Mouse (Mus musculus) MEL-GATA-1-ER (cell line): ENCODE measurements around the gene Padi2.

ENCODE experiments used
- DNase-seq: peaks from one replicate; pipeline ENCODE4 v3.0.0-alpha.2; 2012; ENCODE audit warnings: low read depth; ENCODE audit errors: extremely low read depth

Gene Padi2

DNA sequence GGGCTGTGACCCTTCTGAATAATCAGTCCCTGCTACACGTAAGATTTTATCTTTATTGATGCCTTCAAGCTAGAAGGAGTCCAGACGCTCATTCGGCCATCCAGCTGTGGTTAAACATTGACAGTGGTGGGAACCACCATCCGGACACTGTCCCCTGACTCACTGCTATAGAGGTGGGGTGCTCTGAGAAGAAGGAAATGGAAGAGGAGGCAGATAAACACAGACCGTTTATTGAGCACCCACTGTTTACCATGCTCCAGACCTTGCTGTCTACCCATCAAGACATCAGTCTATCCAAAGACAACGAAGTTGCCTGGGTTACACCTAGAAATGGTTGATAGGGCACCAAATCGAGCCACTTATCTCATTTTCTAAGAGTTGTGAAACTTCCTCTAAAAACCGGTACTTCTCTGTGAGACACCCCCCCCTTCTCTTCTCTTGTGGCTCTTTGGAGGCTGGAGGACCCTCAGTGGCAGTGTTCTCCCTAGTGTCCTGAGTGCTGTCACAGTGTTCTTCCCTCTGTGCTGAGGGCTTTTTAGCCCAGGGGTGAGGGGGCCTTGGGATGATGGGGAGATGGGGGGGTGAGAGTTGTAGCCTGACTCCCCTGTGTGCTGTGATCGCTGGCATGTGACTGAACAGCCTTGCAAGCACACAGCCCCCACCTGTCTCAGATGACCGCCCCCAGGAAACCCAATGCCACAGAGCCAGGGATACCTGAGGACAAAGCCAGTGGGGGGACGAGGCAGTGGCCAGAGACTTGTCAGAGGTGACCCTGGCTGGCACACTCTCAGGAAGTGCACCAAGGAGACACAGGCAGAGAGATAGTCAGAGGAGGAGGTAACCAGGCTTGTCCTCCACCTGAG is 14.1 kb downstream of the Padi2 start:
- DNase-seq = no peak

DNA sequence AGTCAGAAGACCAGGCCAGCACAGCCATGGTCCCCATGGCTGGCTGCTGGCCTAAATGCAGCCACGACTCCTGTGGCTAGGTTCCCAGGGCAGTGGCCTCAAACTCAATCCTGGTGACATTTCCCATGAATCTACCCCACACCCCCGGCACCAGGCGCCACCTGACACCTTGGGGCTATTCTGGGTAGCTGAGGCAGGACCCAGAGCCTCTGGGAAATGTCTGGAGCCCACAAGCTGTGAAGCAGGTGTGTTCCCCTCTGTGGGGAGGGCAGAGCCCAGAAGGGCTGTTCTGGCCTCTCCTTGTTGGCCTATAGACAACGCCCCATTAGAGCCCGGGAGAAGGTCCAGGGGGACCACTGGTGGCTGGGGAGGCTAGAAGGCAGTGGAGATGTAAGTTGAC is 16.4 kb downstream of the Padi2 start:
- DNase-seq = no peak

DNA sequence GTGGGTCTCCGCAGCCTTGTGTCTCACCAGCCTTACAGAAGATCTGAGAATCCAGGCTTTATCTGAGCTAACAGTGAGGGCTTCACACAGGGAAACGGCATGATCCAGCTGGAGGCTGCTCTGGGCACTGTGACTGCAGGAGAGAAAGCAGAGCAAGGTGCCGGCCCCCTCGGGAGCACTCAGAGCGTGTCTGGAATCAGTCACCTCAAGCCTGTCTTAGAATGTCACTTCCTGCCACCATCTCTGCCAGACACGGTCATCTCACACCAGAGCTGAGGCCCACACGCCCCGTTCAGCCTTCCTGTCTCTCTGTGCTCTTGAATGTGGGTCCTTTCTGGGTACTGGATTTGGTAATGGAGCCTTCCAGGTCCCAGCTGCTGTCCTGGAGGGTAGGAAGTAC is 19.5 kb downstream of the Padi2 start:
- no peak for DNase-seq

DNA sequence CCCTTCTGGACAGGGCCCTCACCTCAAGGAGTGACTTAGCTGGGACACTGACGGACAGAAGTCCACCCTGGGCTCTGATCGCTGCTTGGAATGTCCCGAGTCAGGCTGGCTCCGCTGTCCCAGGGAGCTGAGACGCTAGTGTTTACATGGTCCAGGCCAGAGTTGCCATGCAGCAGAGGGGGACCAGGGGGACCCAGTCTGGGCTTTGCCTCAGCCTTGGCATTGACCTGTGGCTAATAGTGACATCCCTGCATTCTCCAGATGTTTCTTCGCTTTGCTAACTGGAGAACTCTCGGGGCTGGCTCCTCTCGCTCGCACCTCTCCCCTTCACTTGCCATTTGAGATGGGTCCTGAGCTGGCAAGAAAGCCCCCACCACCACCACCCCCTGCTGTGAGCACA is 22.2 kb downstream of the Padi2 start:
- DNase-seq = no peak

DNA sequence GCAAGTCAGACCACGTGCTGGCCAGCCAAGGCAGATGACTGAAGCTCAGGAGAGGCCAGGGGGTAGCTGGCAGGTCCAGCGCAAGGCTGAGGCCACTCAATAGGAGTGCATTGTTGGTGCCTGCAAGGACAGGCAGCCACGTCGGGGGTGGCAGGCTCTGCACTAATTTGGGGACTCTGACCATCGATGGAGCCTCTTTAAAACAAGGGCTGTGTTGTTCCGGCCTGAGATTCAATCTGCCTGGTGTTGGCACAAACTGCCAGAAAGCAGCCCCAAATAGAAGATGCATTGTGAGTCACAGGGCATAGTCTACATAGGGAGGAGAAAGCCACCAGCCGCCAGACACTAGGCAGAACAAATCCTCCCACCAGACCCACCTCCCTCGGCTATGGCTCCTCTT is 23.6 kb downstream of the Padi2 start:
- DNase-seq = no peak

DNA sequence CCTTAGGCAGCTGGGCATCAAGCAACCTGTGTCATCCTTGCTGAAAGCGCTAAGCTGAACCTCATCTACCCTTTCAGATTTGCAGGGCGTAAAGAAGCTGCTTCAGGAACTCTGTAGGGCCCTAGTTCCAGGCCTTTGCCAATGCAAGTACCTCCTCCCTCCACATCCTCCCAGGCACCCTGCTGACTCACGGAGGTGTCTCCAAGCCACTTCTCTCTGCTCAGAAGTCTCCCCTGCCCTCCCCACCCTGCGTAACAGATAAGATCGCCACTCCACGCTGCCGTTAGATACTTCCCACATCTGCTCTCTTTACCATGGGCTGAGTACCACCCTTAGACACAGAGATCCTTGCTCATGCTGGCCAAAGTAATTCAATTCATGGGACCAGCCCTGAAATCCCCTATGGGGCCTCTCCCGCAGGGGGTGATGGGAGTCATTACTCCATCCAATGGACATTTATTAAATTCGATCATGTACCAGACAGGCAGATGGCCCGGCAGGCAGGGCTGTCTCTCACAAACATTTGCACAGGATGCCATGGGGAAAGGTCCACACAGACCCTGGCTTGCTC is 24.8 kb downstream of the Padi2 start:
- DNase-seq = peak; percentile 21

DNA sequence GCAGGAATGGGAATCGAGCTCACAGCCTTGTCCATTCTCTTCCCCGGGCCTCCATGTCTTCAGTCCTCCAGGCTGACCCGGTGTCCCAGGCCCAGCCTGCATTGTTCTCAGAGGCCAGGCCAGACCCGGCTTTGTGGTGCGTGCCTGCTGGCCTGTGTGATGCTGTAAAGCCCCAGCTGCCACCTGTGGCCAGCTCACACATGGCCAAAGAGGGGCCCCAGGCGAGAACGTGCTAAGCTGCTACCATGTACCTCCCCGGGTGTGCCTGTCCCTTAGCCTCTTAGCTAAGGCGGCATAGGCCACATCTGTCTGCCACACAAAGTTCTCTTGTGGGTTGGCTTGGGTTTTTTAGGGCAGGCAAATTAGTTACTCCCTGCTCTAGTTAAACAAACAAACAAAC is 29.5 kb downstream of the Padi2 start:
- no peak for DNase-seq

DNA sequence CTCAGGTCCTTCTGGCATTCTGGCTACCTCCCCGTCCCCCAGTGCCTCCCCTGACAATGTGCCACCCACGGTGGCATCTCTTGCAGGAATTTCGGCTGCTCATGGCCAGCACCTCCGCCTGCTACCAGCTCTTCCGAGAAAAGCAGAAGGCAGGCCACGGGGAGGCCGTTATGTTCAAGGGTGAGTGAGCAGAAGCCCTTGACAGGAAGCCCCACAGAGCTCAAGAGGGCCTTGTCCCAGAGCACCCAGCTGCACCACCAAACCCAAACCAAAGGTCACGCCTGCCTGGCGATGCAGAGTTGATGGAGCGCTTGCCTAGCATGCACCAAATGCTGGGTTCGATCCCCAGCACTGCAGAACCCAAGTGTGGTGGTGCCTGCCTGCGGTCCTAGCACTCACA is 38.2 kb downstream of the Padi2 start:
- no peak for DNase-seq

DNA sequence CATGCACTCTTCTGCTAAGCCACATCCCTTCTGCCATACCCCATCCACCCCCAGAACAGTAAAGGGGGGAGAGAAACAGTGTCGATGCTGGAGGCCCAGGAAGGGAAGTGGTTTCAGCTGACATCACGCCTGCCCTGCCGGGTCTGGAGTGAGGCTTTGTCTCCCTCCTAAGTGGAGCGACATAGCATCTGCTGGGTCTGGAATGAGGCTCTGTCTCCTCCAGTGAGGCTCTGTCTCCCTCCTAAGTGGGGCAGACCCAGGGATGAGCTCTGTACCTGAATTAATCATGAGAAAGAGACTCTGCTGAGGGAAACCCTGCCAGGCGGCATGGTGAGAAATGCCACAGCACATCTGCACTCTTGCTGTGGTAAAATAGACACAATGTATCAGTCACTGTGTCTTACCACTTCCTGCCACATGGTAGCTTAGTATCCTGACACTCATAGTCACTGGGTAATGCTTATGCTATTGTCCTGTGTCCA is 38.9 kb downstream of the Padi2 start:
- DNase-seq = no peak

DNA sequence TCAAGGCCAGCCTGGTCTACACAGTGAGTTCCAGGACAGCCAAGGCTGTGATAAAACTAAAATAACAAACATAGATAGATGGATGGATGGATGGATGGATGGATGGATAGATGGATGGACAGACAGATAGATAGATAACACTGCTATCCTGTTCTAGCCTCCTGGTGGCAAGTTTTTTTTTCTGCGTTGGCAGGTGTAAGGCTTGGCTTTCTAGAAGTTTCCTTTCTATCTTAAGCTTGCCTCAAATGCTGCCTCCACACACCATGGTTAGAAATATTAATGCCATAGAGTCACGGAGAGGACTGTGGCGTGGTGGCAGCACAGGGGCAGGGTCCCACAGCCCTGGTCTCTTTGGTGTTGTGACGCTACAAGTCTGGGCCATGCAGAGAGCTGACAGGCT is 39.4 kb downstream of the Padi2 start:
- DNase-seq = no peak

DNA sequence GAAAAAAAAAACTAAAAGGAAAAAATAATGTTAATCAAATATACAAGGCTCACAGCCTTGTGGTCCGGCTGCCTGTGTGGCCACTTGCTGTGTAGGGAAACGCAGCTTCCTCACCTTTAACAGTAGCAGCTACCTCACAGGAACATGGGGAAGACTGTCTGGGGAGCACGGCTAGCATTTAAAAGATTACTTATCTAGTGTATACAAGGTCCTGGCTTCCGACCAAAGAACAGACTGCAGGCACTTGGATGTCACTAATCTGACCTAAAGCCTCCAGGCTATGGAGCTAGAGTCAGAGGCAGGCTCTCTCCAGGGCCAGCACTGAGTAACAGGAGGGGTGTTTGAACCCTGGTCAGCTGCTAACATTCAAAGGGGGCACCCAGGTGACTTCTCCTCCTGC is 39.9 kb downstream of the Padi2 start:
- no peak for DNase-seq

DNA sequence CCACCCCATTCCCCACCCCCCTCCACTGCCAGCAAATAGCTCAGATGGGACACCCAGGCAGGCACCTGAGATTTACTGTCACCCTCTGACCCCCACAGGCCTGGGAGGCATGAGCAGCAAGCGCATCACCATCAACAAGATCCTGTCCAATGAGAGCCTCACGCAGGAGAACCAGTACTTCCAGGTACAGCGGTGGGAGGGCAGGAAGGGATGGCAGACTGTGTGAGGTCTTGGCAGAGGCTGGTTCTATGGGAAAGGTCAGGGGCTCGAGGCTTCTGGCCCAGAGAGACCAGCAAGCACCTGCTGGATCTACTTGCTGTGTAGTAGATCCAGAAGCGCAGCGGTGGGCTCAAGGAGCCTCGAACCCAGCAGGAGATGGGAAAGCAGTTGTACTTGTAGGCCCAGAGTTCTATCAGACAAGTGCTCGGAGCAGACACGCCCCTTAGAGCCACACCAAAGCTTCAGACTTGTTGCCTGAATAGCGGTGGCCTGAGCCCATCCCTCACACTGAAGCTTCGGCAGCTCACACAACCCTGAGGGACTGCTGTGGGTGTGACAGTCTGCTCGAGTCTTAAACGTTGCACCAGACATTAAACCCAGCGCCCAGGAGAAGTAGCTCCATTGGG is 40.5 kb downstream of the Padi2 start:
- DNase-seq = no peak

DNA sequence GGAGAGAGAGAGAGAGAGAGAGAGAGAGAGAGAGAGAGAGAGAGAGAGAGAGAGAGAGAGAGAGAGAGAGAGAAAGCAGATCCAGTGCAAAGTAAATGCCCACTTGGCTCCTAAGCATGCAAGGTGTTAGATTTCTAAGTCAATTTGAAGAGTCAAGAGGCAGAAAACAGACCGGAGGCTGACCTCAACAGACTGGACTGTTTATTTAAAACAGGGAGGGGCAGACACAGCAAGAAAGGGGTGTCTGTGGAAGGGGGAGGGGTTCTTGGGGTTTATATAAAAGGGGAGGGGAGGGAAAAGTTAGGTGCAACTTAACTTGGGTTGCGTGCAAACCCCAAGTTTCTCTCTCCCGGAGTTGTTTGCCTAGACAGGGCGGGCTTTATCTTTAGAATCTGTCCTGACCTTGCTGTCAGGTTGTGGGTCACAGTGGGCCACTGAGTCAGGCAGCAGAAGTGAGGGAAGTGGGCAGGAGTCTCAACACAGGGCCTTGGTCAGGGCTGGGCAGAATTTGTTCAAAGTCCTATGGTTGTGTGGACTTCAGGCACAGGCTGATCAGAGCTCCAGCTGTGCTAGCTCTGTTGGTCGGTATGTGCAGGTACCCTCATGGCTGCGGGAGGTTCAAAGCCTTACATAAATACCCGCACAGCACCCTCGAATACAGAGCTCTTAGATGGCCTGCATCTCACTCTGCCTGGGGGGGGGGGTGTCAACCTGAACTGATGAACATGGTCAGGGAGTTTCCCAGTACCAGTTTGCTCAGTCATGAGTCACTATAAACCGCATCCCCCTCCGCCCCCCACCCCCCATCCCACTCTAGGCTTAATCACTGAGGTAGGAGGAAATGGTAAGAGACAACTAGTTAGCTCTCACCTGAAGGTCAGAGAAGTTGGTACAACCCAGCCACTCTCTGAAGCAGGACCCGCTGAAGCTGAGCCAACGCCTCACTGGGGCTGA is 41.6 kb downstream of the Padi2 start:
- no peak for DNase-seq

DNA sequence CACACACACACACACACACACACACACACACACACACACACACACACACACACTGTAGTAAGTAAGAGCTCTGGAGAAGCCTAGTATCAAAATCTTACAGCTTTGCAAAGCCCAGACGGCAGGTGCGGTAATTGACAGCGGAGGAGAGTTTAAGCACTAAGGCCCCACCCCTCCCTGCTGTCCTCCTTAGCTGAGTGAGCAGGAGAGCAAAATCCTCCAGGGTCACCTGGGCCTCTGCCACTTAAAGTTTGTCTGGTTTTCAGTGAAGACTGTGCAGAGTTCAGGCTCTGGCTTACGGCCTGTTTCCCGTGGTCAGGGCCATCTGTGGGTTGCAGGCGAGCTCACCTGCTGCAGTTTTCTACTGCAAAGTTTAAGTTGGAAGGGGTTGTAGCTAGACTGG is 42.3 kb downstream of the Padi2 start:
- no peak for DNase-seq

DNA sequence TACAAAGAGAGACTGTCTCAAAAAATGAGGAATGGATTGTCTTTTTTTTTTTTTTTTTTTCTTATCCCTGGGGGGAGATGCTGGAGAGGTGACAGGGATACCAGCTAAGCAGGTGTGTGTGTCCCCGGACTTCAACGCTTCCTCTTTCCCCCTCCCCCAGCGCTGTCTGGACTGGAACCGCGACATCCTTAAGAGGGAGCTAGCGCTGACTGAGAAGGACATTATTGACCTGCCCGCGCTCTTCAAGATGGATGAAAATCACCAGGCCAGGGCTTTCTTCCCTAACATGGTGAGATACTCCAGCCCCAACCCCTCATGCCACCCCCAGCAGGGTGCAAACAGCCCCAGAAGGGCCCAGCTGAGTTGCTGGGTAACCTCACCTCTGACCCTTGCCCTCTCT is 42.9 kb downstream of the Padi2 start:
- DNase-seq = no peak

DNA sequence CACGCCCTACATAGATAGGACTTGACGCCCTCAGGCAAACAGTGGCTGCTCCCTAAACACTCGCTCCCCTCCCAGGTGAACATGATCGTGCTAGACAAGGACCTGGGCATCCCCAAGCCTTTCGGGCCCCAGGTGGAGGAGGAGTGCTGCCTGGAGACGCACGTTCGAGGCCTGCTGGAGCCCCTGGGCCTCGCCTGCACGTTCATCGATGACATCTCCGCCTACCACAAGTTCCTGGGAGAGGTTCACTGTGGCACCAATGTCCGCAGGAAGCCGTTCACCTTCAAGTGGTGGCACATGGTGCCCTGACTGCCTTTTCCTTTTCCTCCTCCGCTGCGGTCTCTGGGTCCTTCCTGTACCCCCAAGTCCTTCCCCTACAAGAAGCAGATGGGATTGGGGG is 43.5 kb downstream of the Padi2 start:
- no peak for DNase-seq

DNA sequence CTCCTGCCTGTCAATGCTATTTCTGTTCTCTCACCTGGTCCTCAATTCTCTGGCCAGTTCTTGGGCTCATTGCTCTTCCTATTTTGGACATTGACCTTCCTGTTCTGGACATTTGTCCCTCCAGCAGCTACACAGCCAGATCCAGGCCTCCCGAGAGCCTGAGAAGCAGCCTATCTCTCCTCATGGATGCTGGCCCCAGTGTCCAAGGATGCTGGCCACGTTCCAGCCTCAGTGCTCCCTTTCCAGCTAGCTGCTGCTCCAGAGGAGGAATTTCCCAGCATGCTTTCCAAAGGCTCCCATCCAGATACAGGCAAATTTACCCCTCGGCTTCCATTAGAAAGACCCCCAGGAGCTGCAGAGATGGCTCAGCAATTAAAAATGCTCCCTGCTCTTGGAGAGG is 44.4 kb downstream of the Padi2 start:
- no peak for DNase-seq

DNA sequence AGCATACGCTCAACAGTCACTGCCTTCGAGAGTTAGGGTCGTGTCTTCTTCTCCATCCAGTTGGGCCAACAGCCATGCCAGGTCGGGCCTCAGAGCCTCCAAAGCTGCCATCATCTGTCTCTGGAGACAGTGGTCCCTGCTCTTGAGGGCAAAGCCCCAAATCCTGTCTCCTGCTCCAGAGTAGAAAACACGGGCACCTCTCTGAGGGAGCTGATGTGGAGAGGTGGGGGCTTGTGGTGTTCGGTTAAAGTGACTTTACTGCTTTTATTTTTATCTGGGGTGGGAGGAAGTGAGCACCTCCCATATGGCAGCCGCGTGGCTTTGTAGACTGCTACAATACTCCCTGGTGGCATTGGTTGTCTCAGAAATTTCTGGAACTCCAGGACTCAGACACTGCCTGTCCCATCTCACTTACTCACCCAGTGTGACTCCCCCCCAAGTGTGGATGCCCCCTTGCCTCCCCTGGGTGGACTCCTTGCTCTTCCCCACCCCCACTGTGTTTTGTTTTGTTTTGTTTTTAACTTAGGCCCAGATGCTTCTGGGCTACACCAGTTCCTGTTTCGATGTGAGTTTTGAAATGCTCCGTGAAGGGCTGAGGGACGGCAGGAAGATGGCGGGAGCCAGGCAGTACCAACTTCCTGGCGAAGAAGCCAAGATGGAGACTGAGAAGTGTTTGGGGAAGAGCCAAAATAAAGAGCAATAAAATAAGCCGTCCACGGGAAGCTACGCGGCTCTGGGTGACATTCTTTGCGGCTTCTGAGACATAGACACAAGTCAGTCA is 45.9 kb downstream of the Padi2 start:
- DNase-seq = no peak

DNA sequence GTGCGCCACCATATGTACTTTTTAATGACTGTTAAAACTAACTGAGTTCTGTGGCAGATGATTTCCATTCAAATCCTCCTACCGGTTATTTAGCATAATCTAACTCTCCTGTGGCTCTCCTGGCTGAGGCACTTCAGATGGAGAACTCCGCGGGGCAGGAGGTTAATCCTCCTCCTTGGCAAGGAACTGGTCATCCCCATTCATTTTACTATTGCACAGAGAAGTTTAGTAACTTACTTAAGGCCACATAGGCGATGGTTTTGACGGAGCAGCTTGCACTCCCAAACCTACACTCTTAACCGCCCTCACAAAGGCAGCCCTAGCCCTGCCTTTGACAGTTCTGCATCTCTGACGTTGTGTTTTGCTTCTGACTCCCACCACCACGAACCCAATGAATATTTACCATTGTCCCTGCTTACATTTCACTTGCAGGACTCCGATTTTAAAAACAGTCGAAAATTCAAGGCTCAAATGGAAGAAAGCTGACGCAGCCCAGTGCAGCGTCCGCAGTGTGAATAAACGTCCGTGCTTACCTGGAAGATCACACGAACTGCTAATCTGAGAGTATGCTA is 51.1 kb downstream of the Padi2 start:
- DNase-seq = no peak

DNA sequence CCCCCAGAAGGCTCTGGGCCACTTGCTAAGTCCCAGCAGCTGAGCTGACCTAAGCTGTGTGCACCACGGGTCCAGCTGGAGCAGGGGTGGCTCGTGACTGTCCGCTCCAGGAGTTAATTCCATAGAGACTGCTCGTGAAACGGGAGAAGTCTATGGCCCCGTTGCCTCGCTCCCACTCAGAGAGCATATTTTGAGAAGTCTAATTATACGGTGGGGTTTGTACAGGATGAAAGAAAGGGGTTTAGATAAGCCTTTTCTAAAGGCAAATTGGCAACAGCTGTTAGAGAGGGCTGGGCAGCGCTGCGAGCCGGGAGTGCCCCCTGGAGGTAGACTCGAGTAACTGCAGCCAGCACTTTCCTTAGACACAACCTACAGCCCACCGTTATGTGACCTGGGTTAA is 51.6 kb downstream of the Padi2 start:
- DNase-seq = no peak
